Mouse (Mus musculus) spleen, adult 2 months (tissue): Measurements from ENCODE around the gene Pdss2.

Source experiments
- CTCF ChIP-seq: fragments of 200-500 bp; IDR thresholded peaks from 2 replicates; pipeline ENCODE4 v1.5.1; 2011; ENCODE audit warnings: mild to moderate bottlenecking, inconsistent platforms; ENCODE audit not compliant: insufficient read depth, insufficient read length, insufficient replicate concordance; ENCODE audit errors: extremely low read depth
- POLR2A ChIP-seq: fragments of 200-500 bp; IDR thresholded peaks from 2 replicates; pipeline ENCODE4 v1.6.1; 2011; ENCODE audit warnings: low read depth, low read length, inconsistent platforms

- TF ChIP-seq POLR2A, result no peak
- no peak for TF ChIP-seq CTCF
These were observed 172.5 kb downstream of the Pdss2 start for GRCm38 (mm10) chr10:43393818-43394217.
